Mouse (Mus musculus) brain, embryonic 14.5 days (tissue): Measurements from ENCODE around the gene Srebf2.

Experiments
- CTCF ChIP-seq: fragments of 200-500 bp; IDR thresholded peaks from 2 replicates; pipeline ENCODE4 v1.5.1; 2012; ENCODE audit warnings: inconsistent platforms, mild to moderate bottlenecking, moderate library complexity, borderline replicate concordance; ENCODE audit not compliant: insufficient read depth, insufficient read length; ENCODE audit errors: extremely low read depth
- POLR2A ChIP-seq: fragments of 200-500 bp; IDR thresholded peaks from 2 replicates; pipeline ENCODE4 v1.6.1; 2012; ENCODE audit warnings: mild to moderate bottlenecking, inconsistent platforms, borderline replicate concordance; ENCODE audit not compliant: poor library complexity, insufficient read depth, insufficient read length, severe bottlenecking; ENCODE audit errors: extremely low read depth

- TF ChIP-seq CTCF = no peak
- TF ChIP-seq POLR2A = no peak
These were observed 84.8 kb downstream of the Srebf2 start for GRCm38 (mm10) chr15:82231591-82232378.
